Mouse (Mus musculus) spleen, adult 2 months (tissue): ENCODE results near the gene Gm19668.
"Not testable (repeated sequence)": the region's sequence is repeated elsewhere in the genome, so short reads cannot be mapped to it uniquely, and the experiment has no call there.

Experiments
- CTCF ChIP-seq: fragments of 200-500 bp; IDR thresholded peaks from 2 replicates; pipeline ENCODE4 v1.5.1; 2011; ENCODE audit warnings: mild to moderate bottlenecking, inconsistent platforms; ENCODE audit not compliant: insufficient read depth, insufficient read length, insufficient replicate concordance; ENCODE audit errors: extremely low read depth
- POLR2A ChIP-seq: fragments of 200-500 bp; IDR thresholded peaks from 2 replicates; pipeline ENCODE4 v1.6.1; 2011; ENCODE audit warnings: low read depth, low read length, inconsistent platforms

DNA sequence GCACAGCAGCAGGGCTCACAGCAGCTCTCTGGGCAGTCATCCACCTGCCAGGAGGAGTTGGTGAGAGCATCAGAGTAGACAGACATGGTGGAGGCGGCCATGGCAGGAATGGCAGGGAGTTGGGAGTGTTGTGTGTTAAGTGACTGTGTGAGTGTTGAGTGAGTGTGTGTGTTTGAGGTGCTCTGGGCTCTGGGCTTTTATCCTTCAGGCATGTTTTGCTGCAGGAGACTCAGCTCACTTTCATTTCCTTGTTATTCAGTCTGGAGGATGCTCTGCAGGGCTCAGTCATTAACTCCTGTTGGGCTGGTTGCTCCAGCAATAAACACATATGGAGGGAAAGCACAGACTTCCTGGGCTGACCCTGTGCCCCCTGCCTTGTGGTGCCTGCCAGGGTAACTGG is 16.5 kb downstream of the Gm19668 start, which contains the start of gene Gm3250:
- not testable (repeated sequence) for TF ChIP-seq POLR2A, CTCF
